Mouse (Mus musculus): Measurements from ENCODE around the gene Lrrc2.

GRCm38 (mm10) chr9:110935941-110936340, 15.4 kb upstream of the Lrrc2 start:
- no peak for TF ChIP-seq CTCF (IDR thresholded peaks at IDR 0.05; ENCODE audit: extremely low read depth, insufficient read length, insufficient replicate concordance, low read depth, low read length)
- no peak for TF ChIP-seq POLR2A (IDR thresholded peaks at IDR 0.05; ENCODE audit: low read depth, low read length)
